Mouse (Mus musculus) olfactory bulb, adult 2 months (tissue): ENCODE measurements around the gene Midn. TPM values are rescaled to one million over a fixed set of nuclear protein-coding genes. Genes with fewer than 3 reads are reported as not detected.

ENCODE experiments used
- H3K27ac ChIP-seq: fragments of 200-500 bp; 2 replicates; pipeline ENCODE4 v1.5.1; 2012; ENCODE audit warnings: low read depth, low read length; ENCODE audit not compliant: insufficient read depth
- H3K4me1 ChIP-seq: fragments of 200-500 bp; 2 replicates; pipeline ENCODE4 v1.6.1; 2012; ENCODE audit warnings: low read length; ENCODE audit not compliant: control insufficient read depth, insufficient read depth
- H3K4me3 ChIP-seq: fragments of 200-500 bp; 2 replicates; pipeline ENCODE4 v1.5.1; 2012; ENCODE audit warnings: mild to moderate bottlenecking, low read depth, low read length, moderate library complexity; ENCODE audit not compliant: insufficient read depth
- CTCF ChIP-seq: fragments of 200-500 bp; IDR thresholded peaks from 2 replicates; pipeline ENCODE4 v1.5.1; 2012; ENCODE audit warnings: low read depth, mild to moderate bottlenecking, low read length, moderate library complexity; ENCODE audit not compliant: insufficient read depth
- POLR2A ChIP-seq: fragments of 200-500 bp; IDR thresholded peaks from 2 replicates; pipeline ENCODE4 v1.6.1; 2012; ENCODE audit warnings: mild to moderate bottlenecking, low read depth, low read length, moderate library complexity; ENCODE audit not compliant: insufficient read depth
- WGBS: fragments of 180-500 bp; shearing (Covaris S2); methylation state at CpG from one replicate; pipeline ENCODE4 v1.1.7; 2018; 5-methylcytosine and 5-hydroxymethylcytosine counted together
- polyA plus RNA-seq: library from polyadenylated mRNA; stranded (reverse); fragments of >200 nt; gene quantifications from 2 replicates; pipeline ENCODE4 v1.2.4, GENCODE M21; 2012; ENCODE audit warnings: low replicate concordance; ENCODE audit not compliant: missing spikeins, insufficient read depth, insufficient read length

Midn gene
- polyA plus RNA-seq, 1 experiment, result not detected

DNA sequence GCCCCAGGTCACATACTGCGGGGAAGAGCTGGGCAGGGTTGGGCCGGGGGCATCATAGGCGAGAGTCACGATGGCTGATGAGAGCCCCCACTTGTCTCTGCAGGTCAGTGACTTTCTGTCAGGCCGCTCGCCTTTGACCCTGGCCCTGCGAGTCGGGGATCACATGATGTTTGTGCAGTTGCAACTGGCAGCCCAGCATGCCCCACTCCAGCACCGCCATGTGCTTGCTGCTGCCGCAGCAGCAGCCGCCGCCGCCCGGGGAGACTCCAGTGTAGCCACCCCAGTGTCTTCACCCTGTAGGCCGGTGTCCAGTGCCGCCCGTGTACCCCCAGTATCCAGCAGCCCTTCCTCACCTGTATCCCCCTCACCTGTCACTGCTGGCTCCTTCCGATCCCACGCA is 5.6 kb downstream of the Midn start:
- H3K4me3 ChIP-seq, result no peak overlapping the region
- TF ChIP-seq POLR2A, result no peak
- H3K27ac ChIP-seq, result no peak overlapping the region; the same call in 1 of the 2 replicates
- peaks cover 60% of the 10 kb centered on the region for H3K4me1 ChIP-seq
- WGBS, result 74% methylated on average over 19 of the region's 19 CpGs

DNA sequence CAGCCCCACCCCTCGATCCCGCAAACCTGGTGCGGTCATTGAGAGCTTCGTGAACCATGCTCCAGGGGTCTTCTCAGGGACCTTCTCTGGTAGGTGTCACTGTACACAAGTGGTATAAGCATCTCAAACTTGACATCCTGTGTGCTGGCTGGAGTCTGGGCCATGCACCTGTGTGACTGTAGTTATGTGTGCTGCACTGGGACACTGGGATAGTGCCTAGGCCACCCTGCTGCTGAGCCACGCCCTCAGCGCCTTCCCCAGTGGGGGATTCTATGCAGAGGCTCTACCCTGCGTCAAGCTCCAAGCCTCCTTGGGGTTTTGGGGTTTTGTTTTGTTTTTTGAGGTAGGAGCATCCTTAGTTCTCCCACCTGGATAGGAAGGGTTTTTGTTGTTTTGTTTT is 6.3 kb downstream of the Midn start:
- Histone ChIP-seq H3K4me1 (peaks cover 66% of the 10 kb centered on the region), H3K4me3 (no peak overlapping the region), H3K27ac (no peak overlapping the region)
- 75% methylated on average over 7 of the region's 7 CpGs for WGBS
- no peak for TF ChIP-seq CTCF
- TF ChIP-seq POLR2A, result no peak

DNA sequence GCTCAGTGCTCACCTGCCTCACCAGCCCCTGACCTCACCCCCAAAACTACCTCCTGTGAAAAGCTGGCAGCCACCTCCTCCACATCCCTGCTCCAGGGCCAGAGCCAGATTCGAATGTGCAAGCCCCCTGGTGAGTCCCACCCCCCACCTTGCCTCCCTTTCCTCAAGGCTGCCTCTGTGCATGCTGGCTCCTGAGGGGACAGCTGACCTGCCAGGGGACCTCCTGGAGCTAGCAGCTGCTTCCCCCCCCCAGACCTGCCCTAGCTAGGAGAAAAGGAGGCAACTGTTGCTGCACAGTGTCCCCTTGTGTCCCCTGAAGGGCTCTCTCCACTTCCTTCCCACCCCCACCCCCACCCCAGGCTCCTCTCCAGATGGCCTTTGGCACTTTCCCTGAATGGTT is 7.2 kb downstream of the Midn start:
- no peak for TF ChIP-seq CTCF
- no peak for TF ChIP-seq POLR2A
- H3K27ac ChIP-seq, result no peak overlapping the region
- 19% methylated on average over 1 of the region's 1 CpGs for WGBS
- H3K4me3 ChIP-seq, result no peak overlapping the region
- H3K4me1 ChIP-seq, result peaks cover 73% of the 10 kb centered on the region

DNA sequence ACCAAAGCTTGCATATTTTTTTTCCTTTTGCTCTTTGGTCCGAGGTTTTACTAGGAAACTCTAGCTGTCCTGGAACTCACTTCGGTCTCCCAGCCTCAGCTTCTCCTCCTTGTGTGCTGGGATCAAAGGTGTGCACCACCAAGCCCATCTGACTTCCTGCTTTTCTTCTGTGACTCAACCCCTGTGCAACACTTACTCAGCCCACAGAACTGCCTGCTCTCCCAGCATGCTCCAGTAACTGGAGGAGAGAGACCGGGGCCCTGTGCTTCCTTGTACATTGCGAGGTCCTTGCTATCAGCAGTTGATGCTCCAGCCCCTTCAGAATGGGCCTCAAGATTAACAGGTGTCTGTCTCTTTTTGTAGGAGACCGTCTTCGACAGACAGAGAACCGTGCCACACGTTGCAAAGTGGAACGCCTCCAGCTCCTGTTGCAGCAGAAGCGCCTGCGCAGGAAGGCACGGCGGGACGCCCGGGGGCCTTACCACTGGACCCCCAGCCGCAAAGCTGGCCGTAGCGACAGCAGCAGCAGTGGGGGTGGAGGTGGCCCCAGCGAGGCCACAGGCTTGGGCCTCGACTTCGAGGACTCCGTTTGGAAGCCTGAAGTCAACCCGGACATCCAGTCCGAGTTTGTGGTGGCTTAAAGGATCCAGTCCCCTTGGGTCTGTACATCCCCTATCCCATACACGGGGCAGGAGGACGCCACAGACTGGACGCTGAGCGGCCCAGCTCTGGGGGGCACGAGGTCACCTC is 8.1 kb downstream of the Midn start:
- WGBS, result 73% methylated on average over 29 of the region's 29 CpGs
- Histone ChIP-seq H3K27ac (peak overlapping the region; percentile 38; the same call in 1 of the 2 replicates), H3K4me1 (peaks cover 80% of the 10 kb centered on the region), H3K4me3 (no peak overlapping the region)
- TF ChIP-seq CTCF, result no peak
- TF ChIP-seq POLR2A, result no peak

DNA sequence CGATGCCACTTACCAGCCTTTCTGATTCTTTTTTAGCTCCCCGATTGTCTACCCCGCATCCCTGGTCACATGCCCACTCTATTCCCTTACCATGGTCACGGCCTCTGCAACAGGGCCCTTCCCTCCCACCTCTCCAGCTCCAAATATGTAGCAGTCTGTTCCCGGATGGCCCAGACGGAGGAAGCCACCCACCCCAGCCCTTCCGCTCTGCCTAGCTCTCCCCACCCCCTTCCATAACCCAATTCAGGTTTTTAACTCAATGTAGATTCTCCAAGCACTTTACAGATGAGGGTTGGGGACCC is 8.6 kb downstream of the Midn start:
- 40% methylated on average over 7 of the region's 7 CpGs for WGBS
- Histone ChIP-seq H3K4me1 (peaks cover 79% of the 10 kb centered on the region), H3K27ac (peak overlapping the region; percentile 38; the same call in 1 of the 2 replicates), H3K4me3 (no peak overlapping the region)
- TF ChIP-seq CTCF (no peak), POLR2A (no peak)

DNA sequence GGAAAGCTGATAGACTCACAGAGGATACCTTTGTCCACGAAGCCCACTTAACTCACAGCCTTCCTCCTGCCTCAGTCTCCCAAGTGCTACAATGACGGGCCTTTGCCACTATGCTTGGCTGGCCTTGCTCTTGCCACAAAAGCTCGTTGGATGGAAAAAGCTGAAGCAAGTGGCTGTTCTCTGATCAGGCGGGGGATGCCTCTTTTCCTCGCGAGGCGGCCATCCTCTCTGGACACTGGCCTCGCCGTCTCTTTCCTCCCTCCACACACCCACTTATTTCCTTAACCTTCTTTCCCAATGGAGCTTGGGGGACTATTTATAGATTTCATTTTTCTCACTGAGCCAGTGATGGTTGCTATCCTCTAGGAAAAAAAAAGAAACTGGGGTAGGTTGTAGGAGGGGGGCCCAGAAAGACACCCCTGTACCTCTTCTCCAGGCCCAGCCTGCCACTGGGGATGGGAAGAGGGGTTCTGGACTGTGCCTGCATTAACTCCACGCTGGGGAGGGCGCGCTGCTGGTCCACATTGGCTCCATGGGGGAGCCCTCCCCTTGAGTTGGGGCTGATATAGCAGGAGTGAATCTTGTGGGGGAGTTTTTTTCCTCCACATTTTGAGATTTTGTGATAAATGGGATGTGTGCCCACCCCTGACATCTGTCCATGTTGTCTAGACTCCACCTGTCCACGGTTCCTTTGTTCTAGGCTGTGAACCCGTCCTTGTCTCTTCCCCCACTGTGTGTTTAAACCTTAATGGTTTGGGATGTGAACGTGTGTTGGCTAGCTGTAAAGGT is 9.3 kb downstream of the Midn start:
- peaks cover 76% of the 10 kb centered on the region for H3K4me1 ChIP-seq
- 34% methylated on average over 15 of the region's 15 CpGs for WGBS
- TF ChIP-seq POLR2A, result no peak
- no peak for TF ChIP-seq CTCF
- H3K27ac ChIP-seq, result peak overlapping the region; percentile 48
- H3K4me3 ChIP-seq, result no peak overlapping the region

DNA sequence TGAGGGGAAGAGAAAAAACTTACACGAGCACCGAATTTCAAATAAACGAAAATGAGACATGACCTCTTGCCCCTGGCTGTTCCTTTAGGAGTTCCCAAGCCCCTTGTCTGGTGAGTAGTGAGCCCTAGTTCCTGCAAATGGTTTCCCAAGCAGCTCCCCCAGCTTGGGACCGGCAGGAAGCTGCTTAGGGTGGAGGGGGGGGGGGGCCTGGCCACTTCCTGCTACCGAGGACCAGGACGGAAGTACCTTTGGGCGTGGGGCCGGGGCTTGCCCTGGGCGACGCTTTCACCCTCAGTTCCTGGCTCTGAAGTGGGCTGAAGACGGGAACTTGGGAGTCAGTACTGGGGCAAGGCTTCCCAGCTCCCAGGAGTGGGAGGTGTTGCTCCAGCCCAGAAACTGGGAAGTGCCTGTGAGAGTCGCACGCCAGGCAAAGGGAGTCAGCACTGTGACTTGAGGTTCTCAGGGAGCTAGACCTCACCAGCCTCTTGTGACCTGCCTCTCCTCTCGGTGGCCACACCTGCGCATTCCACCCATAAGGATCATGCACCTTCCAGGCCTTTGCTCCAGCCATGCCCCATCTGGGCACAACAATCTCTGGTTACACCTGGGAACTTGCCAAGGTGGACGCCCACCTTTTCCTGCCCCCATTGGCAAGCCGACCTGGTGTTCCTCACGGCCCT is 10.4 kb downstream of the Midn start:
- no peak overlapping the region for H3K4me3 ChIP-seq
- TF ChIP-seq POLR2A (no peak), CTCF (no peak)
- H3K4me1 ChIP-seq, result peaks cover 76% of the 10 kb centered on the region
- WGBS, result 17% methylated on average over 18 of the region's 18 CpGs
- peak overlapping the region; percentile 86 for H3K27ac ChIP-seq

DNA sequence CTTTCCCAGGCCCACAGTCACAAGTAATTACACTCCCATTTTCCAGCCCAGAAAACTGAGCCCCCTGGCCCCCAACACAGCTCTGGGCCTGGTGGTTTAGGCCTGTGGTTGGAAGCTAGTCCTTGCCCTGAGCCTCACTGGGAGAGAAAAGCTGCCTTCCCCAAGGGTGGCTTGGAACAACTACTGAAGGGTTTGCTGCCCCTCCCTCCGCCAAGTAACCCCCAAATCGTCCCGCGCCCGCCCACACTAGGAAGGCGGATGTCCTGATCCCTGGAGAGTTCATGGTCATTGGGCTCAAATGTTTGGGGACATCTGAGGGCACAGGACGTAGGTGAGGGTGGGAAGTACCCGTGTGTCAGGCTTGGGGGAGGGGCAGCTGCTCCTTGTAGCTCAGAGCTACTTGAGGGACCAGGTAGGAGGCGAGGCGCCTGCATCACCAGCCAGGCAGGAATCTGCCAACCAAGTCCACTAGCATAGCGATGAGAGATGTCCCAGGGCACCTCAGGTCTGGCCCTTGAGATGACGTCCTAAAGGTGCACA is 11.0 kb downstream of the Midn start:
- Histone ChIP-seq H3K4me3 (peak overlapping the region; percentile 46), H3K27ac (peak overlapping the region; percentile 86), H3K4me1 (peaks cover 76% of the 10 kb centered on the region)
- 9% methylated on average over 12 of the region's 12 CpGs for WGBS
- TF ChIP-seq POLR2A, result no peak
- TF ChIP-seq CTCF, result no peak
